Mouse (Mus musculus): ENCODE data around the gene Lmna. TPM values are rescaled to one million over a fixed set of nuclear protein-coding genes. Genes with fewer than 3 reads are reported as not detected.

The Lmna gene
- polyA plus RNA-seq, 1 experiment from 2014 or later, result 14.5 TPM

- no peak for DNase-seq (ENCODE audit: low spot score)
- no peak overlapping the region for H3K4me3 ChIP-seq
- peaks cover 34% of the 10 kb centered on the region for H3K4me1 ChIP-seq
- WGBS, result 84% methylated on average over 7 of the region's 7 CpGs
- H3K9me3 ChIP-seq (replicated peaks), result no peaks in the 10 kb centered on the region
- H3K36me3 ChIP-seq, result 0 out of 2 replicates have a peak, but pooled peaks cover 2% of the 10 kb centered on the region
- H3K27me3 ChIP-seq (ENCODE audit: low read depth, poor library complexity, severe bottlenecking), result peaks cover 48% of the 10 kb centered on the region
- no peak overlapping the region for H3K27ac ChIP-seq
These were observed 9.7 kb downstream of the Lmna start for GRCm38 (mm10) chr3:88500087-88500486.

- Histone ChIP-seq H3K27me3 (ENCODE audit: low read depth, poor library complexity, severe bottlenecking) (peaks cover 45% of the 10 kb centered on the region), H3K4me3 (no peak overlapping the region), H3K4me1 (peaks cover 34% of the 10 kb centered on the region), H3K36me3 (0 out of 2 replicates have a peak, but pooled peaks cover 2% of the 10 kb centered on the region), H3K27ac (no peak overlapping the region), H3K9me3 (replicated peaks) (no peaks in the 10 kb centered on the region)
- DNase-seq (ENCODE audit: low spot score), result no peak
- WGBS, result 81% methylated on average over 4 of the region's 4 CpGs
These were observed 10.2 kb downstream of the Lmna start for GRCm38 (mm10) chr3:88499580-88499979.

GRCm38 (mm10) chr3:88495741-88496415 is 13.9 kb downstream of the Lmna start:
- Histone ChIP-seq H3K27me3 (ENCODE audit: low read depth, poor library complexity, severe bottlenecking) (peaks cover 10% of the 10 kb centered on the region), H3K27ac (0 out of 2 replicates have a peak overlapping the region, but pooled peaks have one; percentile 21), H3K36me3 (no peaks in the 10 kb centered on the region), H3K9me3 (replicated peaks) (no peaks in the 10 kb centered on the region), H3K4me1 (peaks cover 24% of the 10 kb centered on the region), H3K4me3 (no peak overlapping the region)
- DNase-seq (ENCODE audit: low spot score), result no peak
- WGBS, result 88% methylated on average over 10 of the region's 10 CpGs

GRCm38 (mm10) chr3:88494836-88495628 is 14.7 kb downstream of the Lmna start:
- Histone ChIP-seq H3K9me3 (replicated peaks) (no peaks in the 10 kb centered on the region), H3K27ac (peak overlapping the region; percentile 21; the same call in 1 of the 2 replicates), H3K4me3 (no peak overlapping the region), H3K36me3 (no peaks in the 10 kb centered on the region), H3K4me1 (peaks cover 24% of the 10 kb centered on the region), H3K27me3 (ENCODE audit: low read depth, poor library complexity, severe bottlenecking) (peaks cover 9% of the 10 kb centered on the region; the same call in 1 of the 2 replicates)
- WGBS, result 71% methylated on average over 9 of the region's 9 CpGs
- DNase-seq (ENCODE audit: low spot score), result no peak

- H3K9me3 ChIP-seq (replicated peaks), result no peaks in the 10 kb centered on the region
- H3K27me3 ChIP-seq (ENCODE audit: low read depth, poor library complexity, severe bottlenecking), result peaks cover 17% of the 10 kb centered on the region
- DNase-seq (ENCODE audit: low spot score), result no peak
- 85% methylated on average over 11 of the region's 11 CpGs for WGBS
- peaks cover 24% of the 10 kb centered on the region for H3K4me1 ChIP-seq
- no peak overlapping the region; the same call in 1 of the 2 replicates for H3K4me3 ChIP-seq
- no peaks in the 10 kb centered on the region for H3K36me3 ChIP-seq
- H3K27ac ChIP-seq, result peak overlapping the region; percentile 92
These were observed 15.8 kb downstream of the Lmna start for GRCm38 (mm10) chr3:88493706-88494582.

- Histone ChIP-seq H3K27me3 (ENCODE audit: low read depth, poor library complexity, severe bottlenecking) (peaks cover 83% of the 10 kb centered on the region), H3K9me3 (replicated peaks) (no peaks in the 10 kb centered on the region), H3K4me1 (peaks cover 43% of the 10 kb centered on the region), H3K36me3 (peaks cover 4% of the 10 kb centered on the region; the same call in 1 of the 2 replicates), H3K27ac (no peak overlapping the region), H3K4me3 (no peak overlapping the region)
- 50% methylated on average over 1 of the region's 1 CpGs for WGBS
- DNase-seq (ENCODE audit: low spot score), result no peak
These were observed 22.4 kb downstream of the Lmna start for GRCm38 (mm10) chr3:88487396-88487795.

- peaks cover 43% of the 10 kb centered on the region for H3K4me1 ChIP-seq
- H3K27me3 ChIP-seq (ENCODE audit: low read depth, poor library complexity, severe bottlenecking), result peaks cover 88% of the 10 kb centered on the region
- 69% methylated on average over 4 of the region's 4 CpGs for WGBS
- no peak for DNase-seq (ENCODE audit: low spot score)
- H3K4me3 ChIP-seq, result no peak overlapping the region
- H3K36me3 ChIP-seq, result peaks cover 4% of the 10 kb centered on the region; the same call in 1 of the 2 replicates
- H3K9me3 ChIP-seq (replicated peaks), result no peaks in the 10 kb centered on the region
- H3K27ac ChIP-seq, result 0 out of 2 replicates have a peak overlapping the region, but pooled peaks have one; percentile 2
These were observed 22.9 kb downstream of the Lmna start for GRCm38 (mm10) chr3:88486887-88487286.

GRCm38 (mm10) chr3:88486043-88486442 is 23.7 kb downstream of the Lmna start:
- Histone ChIP-seq H3K4me3 (no peak overlapping the region; the same call in 1 of the 2 replicates), H3K36me3 (peaks cover 4% of the 10 kb centered on the region; the same call in 1 of the 2 replicates), H3K9me3 (replicated peaks) (no peaks in the 10 kb centered on the region), H3K4me1 (peaks cover 43% of the 10 kb centered on the region), H3K27ac (no peak overlapping the region), H3K27me3 (ENCODE audit: low read depth, poor library complexity, severe bottlenecking) (peaks cover 96% of the 10 kb centered on the region)
- DNase-seq (ENCODE audit: low spot score), result no peak
- 50% methylated on average over 5 of the region's 5 CpGs for WGBS

- peaks cover 43% of the 10 kb centered on the region for H3K4me1 ChIP-seq
- H3K9me3 ChIP-seq (replicated peaks), result no peaks in the 10 kb centered on the region
- peak overlapping the region; percentile 63 for H3K27ac ChIP-seq
- peaks cover 4% of the 10 kb centered on the region; the same call in 1 of the 2 replicates for H3K36me3 ChIP-seq
- WGBS, result 8% methylated on average over 39 of the region's 39 CpGs
- peaks cover 94% of the 10 kb centered on the region for H3K27me3 ChIP-seq (ENCODE audit: low read depth, poor library complexity, severe bottlenecking)
- DNase-seq (ENCODE audit: low spot score), result peak; percentile 68
- peak overlapping the region; percentile 51 for H3K4me3 ChIP-seq
These were observed 25.0 kb downstream of the Lmna start for GRCm38 (mm10) chr3:88484597-88485316.

- H3K27me3 ChIP-seq (ENCODE audit: low read depth, poor library complexity, severe bottlenecking), result peaks cover 82% of the 10 kb centered on the region
- H3K27ac ChIP-seq, result no peak overlapping the region
- no peaks in the 10 kb centered on the region for H3K9me3 ChIP-seq (replicated peaks)
- peaks cover 39% of the 10 kb centered on the region for H3K4me1 ChIP-seq
- no peak overlapping the region for H3K4me3 ChIP-seq
- peaks cover 4% of the 10 kb centered on the region; the same call in 1 of the 2 replicates for H3K36me3 ChIP-seq
- DNase-seq (ENCODE audit: low spot score), result peak; percentile 91
- WGBS, result 8% methylated on average over 5 of the region's 5 CpGs
These were observed 26.1 kb downstream of the Lmna start for GRCm38 (mm10) chr3:88483621-88484020.

GRCm38 (mm10) chr3:88483141-88483540 is 26.6 kb downstream of the Lmna start:
- no peaks in the 10 kb centered on the region for H3K9me3 ChIP-seq (replicated peaks)
- H3K4me3 ChIP-seq, result no peak overlapping the region; the same call in 1 of the 2 replicates
- 72% methylated on average over 8 of the region's 8 CpGs for WGBS
- DNase-seq (ENCODE audit: low spot score), result no peak
- peaks cover 4% of the 10 kb centered on the region; the same call in 1 of the 2 replicates for H3K36me3 ChIP-seq
- peaks cover 34% of the 10 kb centered on the region for H3K4me1 ChIP-seq
- H3K27me3 ChIP-seq (ENCODE audit: low read depth, poor library complexity, severe bottlenecking), result peaks cover 77% of the 10 kb centered on the region
- H3K27ac ChIP-seq, result no peak overlapping the region

- Histone ChIP-seq H3K4me1 (peaks cover 36% of the 10 kb centered on the region), H3K36me3 (peaks cover 4% of the 10 kb centered on the region; the same call in 1 of the 2 replicates), H3K27me3 (ENCODE audit: low read depth, poor library complexity, severe bottlenecking) (peaks cover 69% of the 10 kb centered on the region), H3K9me3 (replicated peaks) (no peaks in the 10 kb centered on the region), H3K27ac (no peak overlapping the region), H3K4me3 (no peak overlapping the region)
- no peak for DNase-seq (ENCODE audit: low spot score)
- 29% methylated on average over 18 of the region's 18 CpGs for WGBS
These were observed 27.4 kb downstream of the Lmna start for GRCm38 (mm10) chr3:88482336-88482735.

Measured in limb, embryonic 10.5 days (tissue).